Mouse (Mus musculus) forebrain, embryonic 13.5 days (tissue): Measurements from ENCODE around the gene Dmtf1. TPM values are rescaled to one million over a fixed set of nuclear protein-coding genes. Genes with fewer than 3 reads are reported as not detected.

ENCODE experiments used
- ATAC-seq: fragments of 200-750 bp; cut with Nextera tagmentation; 2 replicates; pipeline ENCODE4 v1.8.0; 2017
- H3K27ac ChIP-seq: fragments of 300-500 bp; sonication (generic); 2 replicates; pipeline ENCODE4 v1.5.1; 2015; ENCODE audit warnings: inconsistent platforms, mild to moderate bottlenecking, moderate library complexity
- H3K27me3 ChIP-seq: fragments of 300-500 bp; sonication (generic); 2 replicates; pipeline ENCODE4 v1.6.1; 2015; ENCODE audit warnings: mild to moderate bottlenecking, inconsistent platforms
- H3K36me3 ChIP-seq: fragments of 300-500 bp; sonication (generic); 2 replicates; pipeline ENCODE4 v1.6.1; 2015; ENCODE audit warnings: mild to moderate bottlenecking, inconsistent platforms; ENCODE audit not compliant: poor library complexity, severe bottlenecking
- H3K4me1 ChIP-seq: fragments of 300-500 bp; sonication (generic); 2 replicates; pipeline ENCODE4 v1.6.1; 2015; ENCODE audit warnings: inconsistent platforms
- H3K4me2 ChIP-seq: fragments of 300-500 bp; sonication (generic); 2 replicates; pipeline ENCODE4 v1.6.1; 2015; ENCODE audit warnings: inconsistent platforms, mild to moderate bottlenecking, moderate library complexity
- H3K4me3 ChIP-seq: fragments of 300-500 bp; sonication (generic); 2 replicates; pipeline ENCODE4 v1.5.1; 2015; ENCODE audit warnings: mild to moderate bottlenecking, inconsistent platforms
- H3K9ac ChIP-seq: fragments of 300-500 bp; sonication (generic); 2 replicates; pipeline ENCODE4 v1.6.1; 2015; ENCODE audit warnings: mild to moderate bottlenecking, inconsistent platforms
- H3K9me3 ChIP-seq: fragments of 300-500 bp; sonication (generic); replicated peaks from 2 replicates; pipeline ENCODE4 v1.6.1; 2016; ENCODE audit warnings: inconsistent platforms
- WGBS: fragments of 180-500 bp; shearing (Covaris S2); methylation state at CpG from one replicate; pipeline ENCODE4 v1.1.7; 2015; 5-methylcytosine and 5-hydroxymethylcytosine counted together
- polyA plus RNA-seq: library from polyadenylated mRNA; unstranded; fragments of >200 nt; fragmentation: Nextera tagmentation; extraction: Ambion mirVana; gene quantifications from 2 replicates; pipeline ENCODE4 v1.2.1, GENCODE M21; 2015

Dmtf1 gene
- polyA plus RNA-seq, 1 experiment from 2014 or later: 63.1 TPM

GRCm38 (mm10) chr5:9103958-9104357 lies 57.6 kb downstream of the Dmtf1 start:
- Histone ChIP-seq H3K9ac (no peak overlapping the region), H3K9me3 (no peaks in the 10 kb centered on the region), H3K27ac (no peak overlapping the region), H3K4me1 (peaks cover 12% of the 10 kb centered on the region), H3K27me3 (0 out of 2 replicates have a peak, but pooled peaks cover 5% of the 10 kb centered on the region), H3K4me2 (no peak overlapping the region), H3K4me3 (no peak overlapping the region), H3K36me3 (no peaks in the 10 kb centered on the region)
- no peak for ATAC-seq
- WGBS: 90% methylated on average over 8 of the region's 8 CpGs

GRCm38 (mm10) chr5:9102696-9103095 lies 58.9 kb downstream of the Dmtf1 start:
- 0 out of 2 replicates have a peak, but pooled peaks cover 5% of the 10 kb centered on the region for H3K27me3 ChIP-seq
- no peak for ATAC-seq
- H3K9me3 ChIP-seq: no peaks in the 10 kb centered on the region
- no peak overlapping the region for H3K9ac ChIP-seq
- peaks cover 12% of the 10 kb centered on the region for H3K4me1 ChIP-seq
- no peak overlapping the region for H3K27ac ChIP-seq
- 92% methylated on average over 2 of the region's 2 CpGs for WGBS
- no peak overlapping the region for H3K4me3 ChIP-seq
- H3K36me3 ChIP-seq: no peaks in the 10 kb centered on the region
- no peak overlapping the region for H3K4me2 ChIP-seq

GRCm38 (mm10) chr5:9100849-9101801 lies 60.5 kb downstream of the Dmtf1 start:
- Histone ChIP-seq H3K9me3 (peaks cover 4% of the 10 kb centered on the region), H3K27me3 (0 out of 2 replicates have a peak, but pooled peaks cover 5% of the 10 kb centered on the region), H3K4me3 (peak overlapping the region; percentile 85), H3K27ac (peak overlapping the region; percentile 51; the same call in 1 of the 2 replicates), H3K4me1 (peaks cover 12% of the 10 kb centered on the region), H3K36me3 (no peaks in the 10 kb centered on the region), H3K9ac (peak overlapping the region; percentile 80), H3K4me2 (peak overlapping the region; percentile 74)
- peak; percentile 85 for ATAC-seq
- WGBS: under 1% methylated on average over 70 of the region's 83 CpGs

- H3K9me3 ChIP-seq: peaks cover 7% of the 10 kb centered on the region
- peak within 1 kb of the TSS; percentile 80 for H3K9ac ChIP-seq
- H3K4me3 ChIP-seq: peak within 1 kb of the TSS; percentile 85
- peak within 1 kb of the TSS; percentile 74 for H3K4me2 ChIP-seq
- ATAC-seq: peak; percentile 99
- H3K36me3 ChIP-seq: no peaks in the 10 kb centered on the region
- H3K27ac ChIP-seq: peak within 1 kb of the TSS; percentile 51; the same call in 1 of the 2 replicates
- WGBS: 1% methylated on average over 37 of the region's 59 CpGs
- peaks cover 12% of the 10 kb centered on the region for H3K4me1 ChIP-seq
- 0 out of 2 replicates have a peak, but pooled peaks cover 5% of the 10 kb centered on the region for H3K27me3 ChIP-seq
Observed at GRCm38 (mm10) chr5:9100207-9100848, 61.2 kb downstream of the Dmtf1 start, which contains the start of gene Tmem243. Gene Tmem243 (plus strand): TSS chr5:9100668.

GRCm38 (mm10) chr5:9093490-9093889 lies 68.1 kb downstream of the Dmtf1 start:
- ATAC-seq: no peak
- H3K27me3 ChIP-seq: no peaks in the 10 kb centered on the region
- H3K36me3 ChIP-seq: no peaks in the 10 kb centered on the region
- no peak overlapping the region for H3K27ac ChIP-seq
- H3K4me1 ChIP-seq: no peaks in the 10 kb centered on the region
- no peak overlapping the region for H3K4me2 ChIP-seq
- no peak overlapping the region for H3K4me3 ChIP-seq
- WGBS: 83% methylated on average over 4 of the region's 4 CpGs
- peaks cover 7% of the 10 kb centered on the region for H3K9me3 ChIP-seq
- no peak overlapping the region for H3K9ac ChIP-seq

GRCm38 (mm10) chr5:9092716-9093115 lies 68.9 kb downstream of the Dmtf1 start:
- Histone ChIP-seq H3K27me3 (no peaks in the 10 kb centered on the region), H3K4me1 (no peaks in the 10 kb centered on the region), H3K4me2 (no peak overlapping the region), H3K27ac (no peak overlapping the region), H3K4me3 (no peak overlapping the region), H3K9me3 (peaks cover 7% of the 10 kb centered on the region), H3K36me3 (no peaks in the 10 kb centered on the region), H3K9ac (no peak overlapping the region)
- WGBS: 97% methylated on average over 1 of the region's 1 CpGs
- no peak for ATAC-seq

- Histone ChIP-seq H3K27me3 (no peaks in the 10 kb centered on the region), H3K27ac (no peak overlapping the region), H3K9ac (no peak overlapping the region), H3K4me1 (no peaks in the 10 kb centered on the region), H3K9me3 (no peaks in the 10 kb centered on the region), H3K36me3 (no peaks in the 10 kb centered on the region), H3K4me3 (no peak overlapping the region), H3K4me2 (no peak overlapping the region)
- ATAC-seq: no peak
- 86% methylated on average over 6 of the region's 6 CpGs for WGBS
Observed at GRCm38 (mm10) chr5:9090493-9091106, 71.0 kb downstream of the Dmtf1 start.

- no peak overlapping the region for H3K4me2 ChIP-seq
- H3K9ac ChIP-seq: no peak overlapping the region
- H3K27me3 ChIP-seq: no peaks in the 10 kb centered on the region
- H3K36me3 ChIP-seq: no peaks in the 10 kb centered on the region
- ATAC-seq: no peak
- WGBS: 89% methylated on average over 3 of the region's 3 CpGs
- H3K4me1 ChIP-seq: 0 out of 2 replicates have a peak, but pooled peaks cover 3% of the 10 kb centered on the region
- H3K27ac ChIP-seq: no peak overlapping the region
- no peaks in the 10 kb centered on the region for H3K9me3 ChIP-seq
- no peak overlapping the region for H3K4me3 ChIP-seq
Observed at GRCm38 (mm10) chr5:9086924-9087719, 74.5 kb downstream of the Dmtf1 start.

- Histone ChIP-seq H3K4me3 (no peak overlapping the region), H3K9ac (no peak overlapping the region), H3K36me3 (no peaks in the 10 kb centered on the region), H3K4me2 (no peak overlapping the region), H3K27me3 (no peaks in the 10 kb centered on the region), H3K4me1 (no peaks in the 10 kb centered on the region), H3K9me3 (no peaks in the 10 kb centered on the region), H3K27ac (no peak overlapping the region)
- ATAC-seq: no peak
Observed at GRCm38 (mm10) chr5:9079773-9080501, 81.6 kb downstream of the Dmtf1 start.

GRCm38 (mm10) chr5:9073177-9073854 lies 88.3 kb downstream of the Dmtf1 start:
- no peaks in the 10 kb centered on the region for H3K27me3 ChIP-seq
- no peaks in the 10 kb centered on the region for H3K9me3 ChIP-seq
- H3K4me2 ChIP-seq: no peak overlapping the region
- no peaks in the 10 kb centered on the region for H3K36me3 ChIP-seq
- WGBS: 39% methylated on average over 5 of the region's 5 CpGs
- ATAC-seq: peak; percentile 54; the same call in 1 of the 2 replicates
- H3K4me3 ChIP-seq: no peak overlapping the region
- no peak overlapping the region for H3K27ac ChIP-seq
- no peaks in the 10 kb centered on the region for H3K4me1 ChIP-seq
- H3K9ac ChIP-seq: no peak overlapping the region
